Mouse (Mus musculus): ENCODE data around the gene Klrg2. TPM values are rescaled to one million over a fixed set of nuclear protein-coding genes. Genes with fewer than 3 reads are reported as not detected.

The Klrg2 gene
- total RNA-seq, 1 experiment from 2014 or later: not detected

- no peak for ATAC-seq (replicated peaks; ENCODE audit: insufficient number of reproducible peaks, low FRiP score, low TSS enrichment, poor library complexity, severe bottlenecking)
Observed at GRCm38 (mm10) chr6:38635941-38636851, 846 bp downstream of the Klrg2 start.

- ATAC-seq (replicated peaks; ENCODE audit: insufficient number of reproducible peaks, low FRiP score, low TSS enrichment, poor library complexity, severe bottlenecking): no peak
Observed at GRCm38 (mm10) chr6:38634461-38634860, 2.6 kb downstream of the Klrg2 start.

DNA sequence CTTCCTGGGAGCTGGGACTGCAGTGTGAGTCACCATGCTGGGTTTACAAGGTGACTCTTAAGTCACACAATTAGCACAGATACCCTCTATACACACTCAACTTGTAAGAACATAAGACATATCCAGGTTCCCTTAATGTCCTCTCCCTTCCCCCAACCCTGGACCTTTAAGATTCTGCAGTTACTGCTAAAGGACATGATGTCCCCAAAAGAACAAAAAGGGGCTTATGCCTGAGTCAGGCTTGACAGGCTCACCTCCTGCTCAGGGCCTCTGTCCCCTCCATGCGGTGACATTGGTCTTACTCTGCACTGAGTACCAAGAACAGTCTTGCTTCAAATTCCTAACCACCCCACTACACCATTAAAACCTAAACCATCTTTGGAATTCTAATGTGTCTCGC is 4.2 kb downstream of the Klrg2 start:
- no peak for ATAC-seq (replicated peaks; ENCODE audit: insufficient number of reproducible peaks, low FRiP score, low TSS enrichment, poor library complexity, severe bottlenecking)

GRCm38 (mm10) chr6:38629556-38629955 is 7.5 kb downstream of the Klrg2 start:
- no peak for ATAC-seq (replicated peaks; ENCODE audit: insufficient number of reproducible peaks, low FRiP score, low TSS enrichment, poor library complexity, severe bottlenecking)

DNA sequence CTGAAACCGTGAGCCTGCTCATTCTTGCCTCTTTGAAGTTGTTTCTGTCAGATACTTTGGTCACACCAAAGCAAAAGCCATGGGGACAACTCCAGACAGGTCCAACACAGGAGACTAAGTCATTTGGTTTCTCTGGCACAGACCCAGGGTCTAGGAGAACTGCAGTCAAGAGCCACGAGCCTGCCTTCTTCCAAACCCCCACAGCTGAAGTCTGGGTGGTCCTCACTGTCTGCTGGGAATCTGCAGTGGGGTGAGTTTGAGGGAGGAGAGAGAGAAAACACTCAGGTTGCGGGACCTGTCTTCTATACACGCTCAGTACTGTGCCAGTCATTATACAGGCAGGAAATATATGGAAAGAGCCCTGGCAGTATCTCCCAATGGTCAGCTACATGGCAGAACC is 9.6 kb downstream of the Klrg2 start:
- ATAC-seq (replicated peaks; ENCODE audit: insufficient number of reproducible peaks, low FRiP score, low TSS enrichment, poor library complexity, severe bottlenecking): no peak

DNA sequence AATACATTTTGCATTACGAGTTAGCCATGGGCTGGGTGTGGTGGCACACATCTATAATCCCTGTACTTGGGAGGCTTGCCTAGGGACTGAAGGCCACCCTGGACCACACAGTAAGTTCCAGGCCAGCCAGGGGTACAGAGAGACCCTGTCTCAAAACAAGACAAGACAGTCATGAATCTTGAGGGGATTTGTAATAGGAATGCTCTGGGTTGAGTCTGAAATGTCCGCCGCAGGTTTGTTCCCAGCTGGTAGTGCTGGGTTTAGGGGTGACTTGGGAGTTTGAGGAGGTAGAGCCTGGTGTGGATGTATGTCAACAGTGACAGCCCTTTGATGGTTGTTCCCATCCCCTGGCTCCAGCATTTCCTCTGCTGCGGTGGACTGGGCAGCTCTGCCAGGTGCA is 10.0 kb downstream of the Klrg2 start:
- no peak for ATAC-seq (replicated peaks; ENCODE audit: insufficient number of reproducible peaks, low FRiP score, low TSS enrichment, poor library complexity, severe bottlenecking)

DNA sequence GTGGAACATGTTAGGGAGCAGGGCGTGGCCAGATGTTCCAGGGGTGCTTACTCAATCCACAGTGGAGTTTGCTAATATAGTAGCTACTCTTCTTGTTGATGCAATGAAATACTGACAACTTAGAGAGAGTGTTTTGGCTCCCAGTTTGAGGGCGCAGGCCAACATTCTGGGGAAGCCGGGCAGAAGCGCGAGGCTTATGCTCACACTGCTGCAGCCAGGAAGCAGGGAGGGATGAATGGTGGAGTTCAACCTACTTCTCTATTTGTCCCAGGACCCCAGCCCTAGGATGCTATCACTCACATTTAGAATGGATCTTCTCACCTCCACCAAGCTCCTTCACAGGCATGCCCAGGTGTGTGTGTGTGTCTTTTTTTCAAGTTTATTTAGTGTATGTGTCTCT is 11.0 kb downstream of the Klrg2 start:
- ATAC-seq (replicated peaks; ENCODE audit: insufficient number of reproducible peaks, low FRiP score, low TSS enrichment, poor library complexity, severe bottlenecking): no peak

DNA sequence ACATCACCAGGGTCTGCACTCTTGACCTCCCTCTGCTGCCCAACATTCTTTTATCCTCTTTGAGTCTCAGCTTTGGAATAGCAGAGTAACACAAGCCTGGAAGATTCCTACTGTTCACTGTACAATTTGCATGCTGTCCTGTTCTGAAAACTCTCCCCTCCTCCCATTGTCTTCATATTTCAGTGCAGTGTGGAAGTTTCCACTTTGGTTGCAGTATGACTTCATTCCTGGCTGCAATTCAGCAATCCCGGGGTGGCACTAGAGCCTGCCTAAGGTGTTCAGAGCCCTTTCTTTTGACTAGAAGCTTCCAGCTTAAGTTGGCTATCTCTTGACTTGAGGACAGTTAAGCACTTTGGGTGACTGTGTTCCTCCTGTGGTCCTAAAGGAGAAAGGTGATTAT is 12.6 kb downstream of the Klrg2 start:
- no peak for ATAC-seq (replicated peaks; ENCODE audit: insufficient number of reproducible peaks, low FRiP score, low TSS enrichment, poor library complexity, severe bottlenecking)

GRCm38 (mm10) chr6:38623457-38623856 is 13.6 kb downstream of the Klrg2 start:
- ATAC-seq (replicated peaks; ENCODE audit: insufficient number of reproducible peaks, low FRiP score, low TSS enrichment, poor library complexity, severe bottlenecking): no peak

DNA sequence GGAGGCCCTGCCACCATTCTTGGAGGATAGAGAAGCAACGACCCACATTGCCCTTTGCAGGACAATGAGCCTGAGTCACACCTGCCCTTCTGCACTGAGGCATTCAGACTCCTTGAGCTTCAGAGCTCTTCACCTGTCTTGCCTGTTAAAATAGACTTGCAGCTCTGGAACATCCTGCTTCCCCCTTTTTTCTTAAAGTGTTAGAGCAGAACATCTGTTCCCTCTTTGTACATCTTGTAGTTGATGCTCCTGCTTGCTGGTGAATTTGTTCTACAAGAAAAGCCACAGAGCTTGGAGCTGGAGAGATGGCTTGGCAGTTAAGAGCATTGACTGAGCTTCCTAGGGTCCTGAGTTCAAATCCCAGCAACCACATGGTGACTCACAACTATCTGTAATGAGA is 14.6 kb downstream of the Klrg2 start:
- ATAC-seq (replicated peaks; ENCODE audit: insufficient number of reproducible peaks, low FRiP score, low TSS enrichment, poor library complexity, severe bottlenecking): no peak

- ATAC-seq (replicated peaks; ENCODE audit: insufficient number of reproducible peaks, low FRiP score, low TSS enrichment, poor library complexity, severe bottlenecking): no peak
Observed at GRCm38 (mm10) chr6:38609892-38610291, 27.1 kb downstream of the Klrg2 start.

DNA sequence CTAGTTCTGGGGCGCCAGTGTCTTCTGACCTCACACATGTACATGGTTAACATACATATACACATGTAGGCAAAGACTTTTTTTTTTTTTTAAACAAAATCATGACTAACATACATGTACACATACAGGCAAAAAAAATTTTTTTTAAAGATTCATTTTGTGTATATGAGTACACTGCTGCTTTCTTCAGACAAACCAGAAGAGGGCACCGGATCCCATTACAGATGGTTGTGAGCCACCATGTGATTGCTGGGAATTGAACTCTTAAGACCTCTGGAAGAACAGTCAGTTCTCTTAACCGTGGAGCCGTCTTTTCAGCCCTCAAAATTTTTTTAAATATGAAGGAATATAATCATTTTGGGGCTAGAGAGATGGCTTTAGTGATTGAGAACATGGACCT is 39.6 kb downstream of the Klrg2 start:
- ATAC-seq (replicated peaks; ENCODE audit: insufficient number of reproducible peaks, low FRiP score, low TSS enrichment, poor library complexity, severe bottlenecking): no peak

DNA sequence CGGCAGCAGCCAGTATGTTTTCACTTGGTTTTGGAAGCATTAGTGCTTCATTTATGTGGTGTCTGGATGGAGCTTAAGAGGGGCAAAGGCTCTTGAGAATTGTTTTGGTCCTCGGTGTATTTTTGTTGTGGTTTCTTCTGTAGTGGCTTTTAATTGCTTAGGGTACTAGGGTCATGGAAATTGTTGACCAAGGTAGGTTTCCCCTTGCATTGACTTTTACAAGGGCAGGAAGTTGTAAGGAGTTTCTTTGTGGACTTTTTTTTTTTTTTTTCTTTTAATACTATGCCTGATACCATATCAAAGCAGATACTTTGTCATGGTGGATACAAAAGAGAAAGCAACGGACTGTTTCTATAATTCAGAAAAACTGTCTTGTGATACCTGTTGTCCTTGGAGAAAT is 55.3 kb downstream of the Klrg2 start:
- no peak for ATAC-seq (replicated peaks; ENCODE audit: insufficient number of reproducible peaks, low FRiP score, low TSS enrichment, poor library complexity, severe bottlenecking)

- ATAC-seq (replicated peaks; ENCODE audit: insufficient number of reproducible peaks, low FRiP score, low TSS enrichment, poor library complexity, severe bottlenecking): no peak
Observed at GRCm38 (mm10) chr6:38580112-38580857, 56.8 kb downstream of the Klrg2 start.

GRCm38 (mm10) chr6:38576096-38576495 is 60.9 kb downstream of the Klrg2 start:
- peak; percentile 61 for ATAC-seq (replicated peaks; ENCODE audit: insufficient number of reproducible peaks, low FRiP score, low TSS enrichment, poor library complexity, severe bottlenecking)

Other genes with a start within 250 kb of the Klrg2 start
- gene Ubn2, start 203.3 kb downstream of the Klrg2 start, total RNA-seq (2017): 16.8 to 43.2 TPM (median 17.6 TPM) in 3 replicates
- gene Fmc1, start 103.7 kb downstream of the Klrg2 start, total RNA-seq (2017): 13.5 to 17.0 TPM (median 13.7 TPM) in 3 replicates
- 295 to 500 TPM (median 307 TPM) in 3 replicates for gene Luc7l2, start 85.9 kb downstream of the Klrg2 start, total RNA-seq (2017)
- not detected in 3 replicates for gene Clec2l, start 25.8 kb upstream of the Klrg2 start, total RNA-seq (2017)
- 10.7 to 19.2 TPM (median 18.1 TPM) in 3 replicates for gene Tbxas1, start 238.2 kb upstream of the Klrg2 start, total RNA-seq (2017)
- 12.4 to 19.1 TPM (median 13.0 TPM) in 3 replicates for gene Hipk2, start 238.9 kb upstream of the Klrg2 start, total RNA-seq (2017)

Data from monocyte, adult 5-6 weeks (primary cell).